Mouse (Mus musculus) spleen, postnatal 4 days (tissue): ENCODE results near the gene Pex26.

ENCODE experiments used
- DNase-seq, 2 experiments: peaks; one replicate each; pipeline ENCODE4 v3.0.0; 2022; ENCODE audit warnings: low spot score in 2 of 2

Gene Pex26

DNA sequence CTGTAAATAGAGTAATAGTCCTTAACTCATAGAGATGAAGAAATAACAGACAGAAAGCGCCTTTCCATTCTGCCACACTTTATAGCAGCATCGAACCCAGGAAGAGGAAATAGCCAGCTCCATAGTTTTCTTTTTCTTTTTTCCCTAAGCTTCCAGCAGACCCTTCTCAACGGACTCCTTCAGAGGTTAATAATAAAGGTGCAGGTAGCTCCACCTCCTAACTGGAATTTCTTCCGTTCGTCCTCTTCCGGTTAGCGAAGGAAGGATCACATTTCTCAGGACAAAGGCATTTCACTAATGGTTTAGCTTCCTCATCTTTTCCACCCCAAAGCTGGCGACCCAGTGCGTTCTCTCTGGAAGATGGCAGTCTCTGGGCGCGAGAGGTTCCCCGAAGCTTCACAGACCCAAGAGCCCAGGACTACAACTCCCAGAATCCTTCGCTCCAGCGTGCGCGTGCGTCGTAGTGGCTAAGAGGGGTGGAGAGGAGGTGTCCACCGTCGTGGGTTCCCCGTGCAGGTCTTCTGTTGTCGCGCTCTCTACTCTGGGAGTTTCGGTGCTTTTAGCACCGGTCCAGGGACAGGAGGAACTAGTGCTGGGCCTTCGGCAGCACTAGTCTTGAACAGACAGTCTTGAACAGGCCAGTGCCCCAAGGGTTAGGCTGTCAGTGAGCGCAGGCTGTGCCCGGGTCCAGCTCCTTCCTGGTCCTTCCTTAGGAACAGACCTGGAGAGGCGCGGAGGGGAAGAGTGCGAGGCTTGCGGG, at the start of gene Pex26:
Gene Pex26 (plus strand): TSS at position 254 of the 760 bp plus-strand sequence.
- DNase-seq = peak; percentile 90 to 94

GRCm38 (mm10) chr6:121134249-121134648, 49.2 kb upstream of the Pex26 start:
- DNase-seq = no peak

DNA sequence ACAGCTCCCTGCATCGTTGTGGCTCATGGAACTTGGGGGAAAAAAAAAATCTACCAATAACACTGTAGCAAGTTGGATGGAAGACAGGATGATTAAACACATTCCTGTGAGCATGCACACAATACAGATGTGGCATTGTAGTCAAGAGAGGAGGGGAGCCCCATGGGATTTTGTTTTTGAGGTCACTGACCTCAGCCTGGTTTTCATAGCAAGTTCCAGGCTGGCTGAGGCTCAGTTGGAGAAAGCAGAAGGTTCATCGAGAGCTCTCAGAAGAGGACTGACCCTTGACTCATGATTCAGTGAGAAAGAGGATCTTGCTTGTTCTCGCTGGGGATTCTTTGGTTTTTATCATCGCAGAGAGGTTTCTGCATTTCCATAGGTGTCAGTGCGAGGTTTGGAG, 48.6 kb upstream of the Pex26 start:
- DNase-seq = no peak

GRCm38 (mm10) chr6:121137222-121137621, 46.2 kb upstream of the Pex26 start:
- no peak for DNase-seq

GRCm38 (mm10) chr6:121138338-121139040, 45.0 kb upstream of the Pex26 start:
- no peak for DNase-seq

- DNase-seq = no peak
Measured at GRCm38 (mm10) chr6:121139271-121139670, 44.2 kb upstream of the Pex26 start.

- no peak for DNase-seq
Measured at GRCm38 (mm10) chr6:121142298-121142697, 41.2 kb upstream of the Pex26 start.

DNA sequence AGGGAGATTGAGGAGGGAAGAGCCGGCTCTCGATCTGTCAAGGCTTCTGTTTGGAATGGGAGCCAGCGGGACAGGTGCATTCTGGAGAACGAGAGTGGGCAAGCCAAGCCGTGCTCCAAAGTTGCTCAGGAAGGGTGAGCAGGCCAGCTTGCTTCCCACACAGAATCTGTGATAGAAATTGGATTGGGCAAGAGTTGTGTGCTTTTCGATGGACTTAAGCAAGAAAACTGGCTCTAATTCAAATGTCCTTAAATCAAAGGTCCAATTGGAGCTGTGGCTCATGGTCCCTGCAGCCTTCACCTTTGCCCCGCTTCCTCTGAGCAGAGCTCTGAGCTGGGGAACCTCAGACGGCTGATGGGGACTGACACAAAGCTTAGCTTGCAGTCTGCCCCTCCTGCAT, 40.0 kb upstream of the Pex26 start:
- DNase-seq = no peak

DNA sequence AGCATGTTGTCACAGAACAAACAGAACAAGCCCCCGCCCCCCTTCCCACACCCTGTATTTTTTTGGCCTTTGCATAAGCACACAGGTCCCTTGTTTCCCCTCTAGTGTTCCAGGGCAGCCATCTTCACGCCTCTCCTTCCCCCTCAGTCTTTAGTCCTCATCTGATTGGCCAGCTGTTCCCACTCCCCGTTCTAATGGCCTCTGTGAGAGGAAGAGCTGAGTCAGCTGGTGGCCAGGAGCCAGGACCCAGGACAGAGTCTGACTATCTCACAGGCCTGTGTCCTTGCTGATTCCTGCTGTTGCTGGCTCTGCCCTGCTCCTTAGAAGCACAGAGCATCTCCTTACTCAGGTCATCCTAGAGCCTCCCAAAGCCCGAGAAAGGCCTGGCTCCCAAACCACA, 39.4 kb upstream of the Pex26 start:
- no peak for DNase-seq

DNA sequence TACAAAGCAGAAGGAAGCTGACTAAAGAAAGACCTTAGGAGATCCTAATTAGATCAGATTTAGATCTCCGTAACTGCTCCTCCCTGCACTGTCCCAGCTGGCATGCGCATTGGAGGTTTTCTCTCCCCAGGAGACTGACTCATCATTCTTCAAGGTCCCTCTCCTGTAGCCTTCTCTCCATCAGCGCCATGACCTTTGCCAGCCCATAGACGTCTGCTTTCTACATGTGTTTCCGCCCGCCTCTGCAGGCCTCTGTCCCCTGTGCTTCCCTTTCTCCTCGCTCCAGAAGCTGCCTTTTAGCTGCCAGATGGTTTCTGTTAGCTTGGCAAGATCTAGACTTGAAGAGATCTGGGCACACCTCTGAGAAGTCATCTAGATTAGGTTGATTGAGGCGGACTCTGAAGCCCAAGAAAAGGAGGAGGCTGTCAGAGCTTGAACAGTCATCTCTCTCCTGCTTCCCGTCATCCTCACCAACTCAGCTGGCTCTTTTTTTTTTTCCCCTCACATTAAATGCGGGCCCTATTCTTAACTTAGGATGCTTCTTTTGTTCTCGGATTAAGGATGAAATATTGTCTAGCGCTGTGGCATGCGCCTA, 38.4 kb upstream of the Pex26 start:
- DNase-seq = no peak

GRCm38 (mm10) chr6:121145906-121146305, 37.6 kb upstream of the Pex26 start:
- DNase-seq = no peak

GRCm38 (mm10) chr6:121146798-121147197, 36.7 kb upstream of the Pex26 start:
- no peak for DNase-seq

- no peak for DNase-seq
Measured at GRCm38 (mm10) chr6:121148360-121148759, 35.1 kb upstream of the Pex26 start.

DNA sequence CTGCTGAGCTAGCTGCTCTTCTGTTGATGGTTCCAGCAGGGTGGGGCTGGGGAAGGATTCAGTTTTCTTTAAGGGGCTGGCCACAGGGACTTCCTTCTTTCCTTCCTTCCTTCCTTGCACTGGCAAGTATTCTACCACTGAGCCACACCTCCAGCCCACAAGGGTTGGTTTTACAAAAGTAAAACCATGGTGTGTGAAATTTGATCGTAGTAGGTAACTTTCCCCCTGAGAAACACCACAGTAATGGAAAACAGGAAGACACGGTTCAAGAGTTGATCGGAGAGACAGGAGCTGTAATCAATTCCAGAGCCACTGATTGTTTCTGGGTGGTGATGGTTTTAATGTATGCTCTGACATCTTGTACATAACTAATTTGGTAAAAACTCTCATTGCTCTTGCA, 34.0 kb upstream of the Pex26 start:
- no peak for DNase-seq

- DNase-seq = no peak
Measured at GRCm38 (mm10) chr6:121150126-121150525, 33.3 kb upstream of the Pex26 start.

DNA sequence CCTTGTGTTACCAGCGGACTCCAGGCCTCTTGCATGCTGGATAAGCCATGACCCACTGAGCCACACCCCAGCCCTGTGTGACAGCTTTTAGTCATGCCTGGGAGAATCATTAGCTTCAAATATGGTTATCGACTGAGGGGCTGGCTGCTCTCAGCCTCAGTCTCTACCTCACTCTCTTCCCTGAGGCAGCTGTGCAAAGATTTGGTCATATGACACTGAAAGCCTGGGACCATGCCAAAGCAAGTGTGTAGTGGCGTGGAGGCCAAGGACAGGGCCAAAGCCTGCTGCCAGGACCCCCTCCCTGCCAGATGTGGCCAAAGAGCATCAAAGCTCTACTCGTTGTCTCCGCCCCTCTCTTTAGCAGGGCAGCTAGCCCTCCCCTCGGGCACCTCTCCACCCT, 31.7 kb upstream of the Pex26 start:
- DNase-seq = no peak

- no peak for DNase-seq
Measured at GRCm38 (mm10) chr6:121153177-121153576, 30.3 kb upstream of the Pex26 start.

DNA sequence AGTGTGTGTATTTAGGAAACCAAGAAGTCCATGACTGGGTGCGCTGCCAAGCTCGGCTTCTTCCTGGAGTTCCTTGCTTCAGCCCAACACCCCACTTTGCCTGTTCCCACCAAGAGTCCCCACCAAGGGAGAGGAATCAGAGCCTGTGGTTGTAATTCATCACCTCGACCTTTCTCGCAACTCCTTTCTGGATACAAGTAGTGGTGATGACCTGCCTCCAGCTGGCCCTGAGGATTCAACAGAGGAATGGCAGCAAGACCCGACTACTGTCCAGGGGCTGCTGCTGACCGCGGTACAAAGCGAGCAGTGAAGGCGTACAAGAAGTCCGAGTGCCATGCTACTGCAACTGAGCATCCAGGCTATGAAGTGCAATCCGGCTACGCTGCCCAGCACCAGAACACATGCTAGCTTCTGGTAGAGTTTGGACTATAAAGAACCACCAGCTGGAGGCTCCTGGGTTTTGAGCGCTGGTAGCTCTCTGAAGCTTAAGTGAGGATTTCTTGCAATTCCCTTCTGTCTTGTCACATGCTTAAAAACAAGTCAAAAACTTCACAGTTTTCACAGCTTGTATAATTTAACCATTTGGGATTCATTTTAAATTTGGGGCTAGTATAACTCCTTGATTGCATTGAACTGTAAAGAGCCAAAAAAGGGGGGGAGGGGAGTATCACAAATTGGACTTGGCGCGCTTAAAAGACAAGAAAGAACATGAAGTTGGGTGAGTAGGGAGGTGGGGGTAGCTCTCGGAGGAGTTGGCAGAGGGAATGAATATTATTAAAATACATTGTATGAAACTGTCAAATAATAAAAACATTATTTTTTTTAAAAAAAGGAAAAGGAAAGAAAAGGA, 28.8 kb upstream of the Pex26 start:
- DNase-seq = no peak

DNA sequence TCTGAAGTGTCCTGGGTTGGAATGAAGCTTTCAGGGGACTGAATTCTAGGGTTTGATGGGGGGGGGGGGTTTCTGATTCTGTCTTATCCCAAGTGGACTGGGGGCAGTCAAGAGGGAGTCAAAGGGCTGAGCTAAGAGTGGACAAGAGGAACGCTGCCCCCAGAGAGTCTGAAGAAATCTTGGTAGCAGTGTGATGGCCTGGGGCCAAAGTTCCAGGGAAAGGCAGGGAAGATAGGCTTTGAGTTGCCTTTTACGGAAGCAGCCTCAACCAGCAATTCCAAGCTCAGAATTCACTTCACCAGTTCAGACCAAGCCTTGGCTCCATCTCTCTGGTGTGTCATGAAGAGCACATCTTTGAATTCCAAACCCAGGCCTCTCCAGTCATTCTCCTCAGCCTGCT, 27.4 kb upstream of the Pex26 start:
- DNase-seq = no peak

GRCm38 (mm10) chr6:121159616-121160015, 23.9 kb upstream of the Pex26 start:
- DNase-seq = no peak

DNA sequence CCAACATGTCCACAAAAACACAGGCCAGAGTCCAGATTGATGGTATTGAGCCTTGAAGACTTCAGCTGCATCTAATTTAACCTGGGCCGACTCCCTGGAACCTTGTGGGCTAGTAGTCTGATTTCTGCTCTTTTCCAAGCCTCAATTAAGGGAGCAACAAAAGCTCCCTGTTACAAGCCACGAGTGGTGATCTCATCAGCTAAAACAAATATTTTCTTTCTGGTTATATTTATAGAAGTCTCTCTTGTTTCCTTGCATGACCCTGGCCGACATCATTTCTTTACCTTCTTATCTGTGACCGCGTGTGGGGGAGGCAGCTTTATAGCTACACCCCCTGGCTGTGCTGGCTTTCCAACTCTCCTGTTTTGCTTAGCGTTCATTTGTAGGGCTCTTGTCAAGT, 23.3 kb upstream of the Pex26 start:
- no peak for DNase-seq

GRCm38 (mm10) chr6:121162616-121163015, 20.9 kb upstream of the Pex26 start:
- DNase-seq = no peak
